Mouse (Mus musculus): ENCODE measurements around the gene Mnat1. TPM values are rescaled to one million over a fixed set of nuclear protein-coding genes. Genes with fewer than 3 reads are reported as not detected.

Mnat1 gene
- total and polyA plus RNA-seq, 3 experiments: 29.4 to 36.9 TPM; not detected in 1

- Histone ChIP-seq H3K36me3 (ENCODE audit: control insufficient read depth in 1 of 2, insufficient read depth in 2 of 2, low read length in 2 of 2) (no peaks in the 10 kb centered on the region; a peak in 1 of 4 replicates), H3K27me3 (ENCODE audit: control insufficient read depth in 1 of 2, insufficient read depth in 2 of 2, low read length in 2 of 2) (no peaks in the 10 kb centered on the region), H3K9me3 (replicated peaks; ENCODE audit: insufficient read depth, low read length) (no peaks in the 10 kb centered on the region), H3K4me3 (ENCODE audit: control insufficient read depth in 1 of 2, insufficient read depth in 1 of 2, low read depth in 2 of 2, low read length in 2 of 2) (no peak overlapping the region), H3K9ac (ENCODE audit: control insufficient read depth, low read depth, low read length, poor library complexity, severe bottlenecking) (no peak overlapping the region), H3K4me1 (ENCODE audit: control insufficient read depth in 1 of 2, insufficient read depth in 2 of 2, low read length in 2 of 2) (no peaks in the 10 kb centered on the region), H3K79me2 (ENCODE audit: control insufficient read depth, insufficient read depth, low read length, poor library complexity) (no peaks in the 10 kb centered on the region), H3K27ac (ENCODE audit: control insufficient read depth, low read depth, low read length) (no peak overlapping the region)
- no peak for TF ChIP-seq POLR2AphosphoS2 (IDR thresholded peaks at IDR 0.05; ENCODE audit: low read length)
- TF ChIP-seq ETS1 (IDR thresholded peaks at IDR 0.05; ENCODE audit: low read depth, low read length): no peak
- no peak for TF ChIP-seq KAT2A (conservative IDR thresholded peaks at IDR 0.05; ENCODE audit: low read depth, low read length)
- no peak for TF ChIP-seq SIN3A (IDR thresholded peaks at IDR 0.05; ENCODE audit: low read length)
- no peak for TF ChIP-seq NELFE (IDR thresholded peaks at IDR 0.05; ENCODE audit: low read depth, low read length)
- TF ChIP-seq EP300 (IDR thresholded peaks at IDR 0.05; ENCODE audit: low read depth in 1 of 2, low read length in 2 of 2): no peak
- TF ChIP-seq E2F4 (IDR thresholded peaks at IDR 0.05; ENCODE audit: borderline replicate concordance, low read depth, low read length): no peak
- TF ChIP-seq RCOR1 (IDR thresholded peaks at IDR 0.05; ENCODE audit: low read depth, low read length): no peak
- no peak for TF ChIP-seq ZKSCAN1 (IDR thresholded peaks at IDR 0.05; ENCODE audit: low read depth, low read length)
- no peak for TF ChIP-seq MAFK (IDR thresholded peaks at IDR 0.05; ENCODE audit: borderline replicate concordance, low read depth, low read length)
- no peak for TF ChIP-seq NRF1 (IDR thresholded peaks at IDR 0.05; ENCODE audit: insufficient read depth, low read depth, low read length, poor library complexity, severe bottlenecking)
- no peak for TF ChIP-seq POLR2AphosphoS5 (IDR thresholded peaks at IDR 0.05; ENCODE audit: borderline replicate concordance, low read depth, low read length)
- TF ChIP-seq RAD21 (IDR thresholded peaks at IDR 0.05; ENCODE audit: low read depth, low read length): no peak
- DNase-seq (ENCODE audit: low read depth, low spot score): no peak
These were observed 135.8 kb downstream of the Mnat1 start for GRCm38 (mm10) chr12:73259269-73259668.

- no peak overlapping the region for H3K9ac ChIP-seq (ENCODE audit: control insufficient read depth, low read depth, low read length, poor library complexity, severe bottlenecking)
- no peaks in the 10 kb centered on the region for H3K27me3 ChIP-seq (ENCODE audit: control insufficient read depth in 1 of 2, insufficient read depth in 2 of 2, low read length in 2 of 2)
- H3K9me3 ChIP-seq (replicated peaks; ENCODE audit: insufficient read depth, low read length): no peaks in the 10 kb centered on the region
- no peaks in the 10 kb centered on the region for H3K4me1 ChIP-seq (ENCODE audit: control insufficient read depth in 1 of 2, insufficient read depth in 2 of 2, low read length in 2 of 2)
- H3K79me2 ChIP-seq (ENCODE audit: control insufficient read depth, insufficient read depth, low read length, poor library complexity): no peaks in the 10 kb centered on the region
- DNase-seq (ENCODE audit: low read depth, low spot score): no peak
- TF ChIP-seq TCF12 (IDR thresholded peaks at IDR 0.05; ENCODE audit: low read depth, low read length) (no peak), MYC (IDR thresholded peaks at IDR 0.05; ENCODE audit: low read depth, low read length) (no peak), MAFK (IDR thresholded peaks at IDR 0.05; ENCODE audit: borderline replicate concordance, low read depth, low read length) (no peak), CHD1 (IDR thresholded peaks at IDR 0.05; ENCODE audit: low read depth, low read length) (no peak), KAT2A (conservative IDR thresholded peaks at IDR 0.05; ENCODE audit: low read depth, low read length) (no peak), E2F4 (IDR thresholded peaks at IDR 0.05; ENCODE audit: borderline replicate concordance, low read depth, low read length) (no peak), TAL1 (IDR thresholded peaks at IDR 0.05; ENCODE audit: low read length) (no peak)
- no peak overlapping the region for H3K27ac ChIP-seq (ENCODE audit: control insufficient read depth, low read depth, low read length)
- H3K36me3 ChIP-seq (ENCODE audit: control insufficient read depth in 1 of 2, insufficient read depth in 2 of 2, low read length in 2 of 2): no peaks in the 10 kb centered on the region; a peak in 1 of 4 replicates
- no peak overlapping the region for H3K4me3 ChIP-seq (ENCODE audit: control insufficient read depth in 1 of 2, insufficient read depth in 1 of 2, low read depth in 2 of 2, low read length in 2 of 2)
These were observed 136.8 kb downstream of the Mnat1 start for GRCm38 (mm10) chr12:73260339-73260738.
